Mouse (Mus musculus): Measurements from ENCODE around the gene Glrx. TPM values are rescaled to one million over a fixed set of nuclear protein-coding genes. Genes with fewer than 3 reads are reported as not detected.
"Not testable (repeated sequence)": the region's sequence is repeated elsewhere in the genome, so short reads cannot be mapped to it uniquely, and the experiment has no call there.

Gene Glrx
- polyA plus RNA-seq, 1 experiment from 2014 or later = 36.5 TPM

GRCm38 (mm10) chr13:75874608-75875376 is 35.1 kb downstream of the Glrx start:
- Histone ChIP-seq H3K36me3 (peaks cover 30% of the 10 kb centered on the region; the same call in 1 of the 2 replicates), H3K4me2 (replicated peaks) (no peak overlapping the region), H3K4me3 (no peak overlapping the region)

GRCm38 (mm10) chr13:75876188-75876587 is 36.5 kb downstream of the Glrx start:
- not testable (repeated sequence) for H3K27me3 ChIP-seq; H3K9ac ChIP-seq; H3K4me1 ChIP-seq; H3K9me3 ChIP-seq (replicated peaks); H3K4me3 ChIP-seq; H3K27ac ChIP-seq; H3K4me2 ChIP-seq (replicated peaks); ATAC-seq (ENCODE audit: low FRiP score)
- 67% methylated on average over 7 of the region's 7 CpGs for WGBS
- peaks cover 26% of the 10 kb centered on the region; the same call in 1 of the 2 replicates for H3K36me3 ChIP-seq

More at GRCm38 (mm10) chr13:75874608-75875376, 35.1 kb downstream of the Glrx start:
- no peak for ATAC-seq (ENCODE audit: low FRiP score)
- H3K4me1 ChIP-seq = no peaks in the 10 kb centered on the region
- no peaks in the 10 kb centered on the region for H3K9me3 ChIP-seq (replicated peaks)
- 93% methylated on average over 4 of the region's 4 CpGs for WGBS
- H3K27ac ChIP-seq = no peak overlapping the region
- no peak overlapping the region for H3K9ac ChIP-seq
- H3K27me3 ChIP-seq = no peaks in the 10 kb centered on the region

GRCm38 (mm10) chr13:75876592-75876991 is 36.9 kb downstream of the Glrx start:
- no peak overlapping the region for H3K9ac ChIP-seq
- no peaks in the 10 kb centered on the region for H3K9me3 ChIP-seq (replicated peaks)
- no peak for ATAC-seq (ENCODE audit: low FRiP score)
- no peaks in the 10 kb centered on the region for H3K27me3 ChIP-seq
- H3K36me3 ChIP-seq = peaks cover 23% of the 10 kb centered on the region; the same call in 1 of the 2 replicates
- H3K4me3 ChIP-seq = no peak overlapping the region
- H3K27ac ChIP-seq = no peak overlapping the region
- WGBS = 87% methylated on average over 6 of the region's 6 CpGs
- no peak overlapping the region for H3K4me2 ChIP-seq (replicated peaks)
- no peaks in the 10 kb centered on the region for H3K4me1 ChIP-seq

GRCm38 (mm10) chr13:75877907-75878306 is 38.2 kb downstream of the Glrx start:
- peaks cover 21% of the 10 kb centered on the region; the same call in 1 of the 2 replicates for H3K36me3 ChIP-seq
- no peak overlapping the region for H3K4me3 ChIP-seq
- H3K27me3 ChIP-seq = no peaks in the 10 kb centered on the region
- H3K9ac ChIP-seq = no peak overlapping the region
- no peak overlapping the region for H3K27ac ChIP-seq
- ATAC-seq (ENCODE audit: low FRiP score) = no peak
- H3K4me2 ChIP-seq (replicated peaks) = no peak overlapping the region
- H3K4me1 ChIP-seq = no peaks in the 10 kb centered on the region
- H3K9me3 ChIP-seq (replicated peaks) = no peaks in the 10 kb centered on the region

GRCm38 (mm10) chr13:75879756-75880155 is 40.1 kb downstream of the Glrx start:
- Histone ChIP-seq H3K4me3 (no peak overlapping the region), H3K27ac (no peak overlapping the region), H3K9me3 (replicated peaks) (no peaks in the 10 kb centered on the region), H3K27me3 (no peaks in the 10 kb centered on the region), H3K36me3 (peaks cover 29% of the 10 kb centered on the region), H3K9ac (no peak overlapping the region), H3K4me2 (replicated peaks) (no peak overlapping the region), H3K4me1 (no peaks in the 10 kb centered on the region)
- no peak for ATAC-seq (ENCODE audit: low FRiP score)
- 83% methylated on average over 3 of the region's 3 CpGs for WGBS

GRCm38 (mm10) chr13:75880501-75880900 is 40.8 kb downstream of the Glrx start:
- H3K4me3 ChIP-seq = no peak overlapping the region
- H3K9me3 ChIP-seq (replicated peaks) = no peaks in the 10 kb centered on the region
- H3K4me1 ChIP-seq = no peaks in the 10 kb centered on the region
- H3K9ac ChIP-seq = no peak overlapping the region
- H3K4me2 ChIP-seq (replicated peaks) = no peak overlapping the region
- no peaks in the 10 kb centered on the region for H3K27me3 ChIP-seq
- H3K36me3 ChIP-seq = peaks cover 31% of the 10 kb centered on the region
- no peak overlapping the region for H3K27ac ChIP-seq
- 72% methylated on average over 2 of the region's 2 CpGs for WGBS
- ATAC-seq (ENCODE audit: low FRiP score) = peak; percentile 64; the same call in 1 of the 2 replicates

- Histone ChIP-seq H3K4me3 (no peak overlapping the region), H3K36me3 (peaks cover 20% of the 10 kb centered on the region; the same call in 1 of the 2 replicates), H3K9me3 (replicated peaks) (no peaks in the 10 kb centered on the region), H3K9ac (no peak overlapping the region), H3K4me2 (replicated peaks) (no peak overlapping the region), H3K27ac (no peak overlapping the region), H3K27me3 (no peaks in the 10 kb centered on the region), H3K4me1 (no peaks in the 10 kb centered on the region)
- WGBS = 79% methylated on average over 3 of the region's 3 CpGs
- no peak for ATAC-seq (ENCODE audit: low FRiP score)
Measured at GRCm38 (mm10) chr13:75883792-75884191, 44.1 kb downstream of the Glrx start.

GRCm38 (mm10) chr13:75891868-75892267 is 52.2 kb downstream of the Glrx start:
- H3K36me3 ChIP-seq = peaks cover 32% of the 10 kb centered on the region
- H3K9me3 ChIP-seq (replicated peaks) = no peaks in the 10 kb centered on the region
- no peak overlapping the region for H3K4me2 ChIP-seq (replicated peaks)
- WGBS = 95% methylated on average over 4 of the region's 4 CpGs
- no peak overlapping the region for H3K9ac ChIP-seq
- no peaks in the 10 kb centered on the region for H3K4me1 ChIP-seq
- H3K27me3 ChIP-seq = no peaks in the 10 kb centered on the region
- no peak for ATAC-seq (ENCODE audit: low FRiP score)
- H3K4me3 ChIP-seq = no peak overlapping the region
- H3K27ac ChIP-seq = no peak overlapping the region

- Histone ChIP-seq H3K4me1 (no peaks in the 10 kb centered on the region), H3K27ac (no peak overlapping the region), H3K9ac (no peak overlapping the region), H3K27me3 (no peaks in the 10 kb centered on the region), H3K4me3 (no peak overlapping the region), H3K36me3 (peaks cover 32% of the 10 kb centered on the region), H3K9me3 (replicated peaks) (no peaks in the 10 kb centered on the region), H3K4me2 (replicated peaks) (no peak overlapping the region)
- 97% methylated on average over 3 of the region's 3 CpGs for WGBS
- ATAC-seq (ENCODE audit: low FRiP score) = no peak
Measured at GRCm38 (mm10) chr13:75892291-75892690, 52.6 kb downstream of the Glrx start.

GRCm38 (mm10) chr13:75892876-75893275 is 53.2 kb downstream of the Glrx start:
- 87% methylated on average over 6 of the region's 6 CpGs for WGBS
- no peaks in the 10 kb centered on the region for H3K9me3 ChIP-seq (replicated peaks)
- no peak for ATAC-seq (ENCODE audit: low FRiP score)
- peaks cover 32% of the 10 kb centered on the region for H3K36me3 ChIP-seq
- H3K27me3 ChIP-seq = no peaks in the 10 kb centered on the region
- no peaks in the 10 kb centered on the region for H3K4me1 ChIP-seq
- no peak overlapping the region for H3K4me3 ChIP-seq
- no peak overlapping the region for H3K4me2 ChIP-seq (replicated peaks)
- H3K9ac ChIP-seq = no peak overlapping the region
- no peak overlapping the region for H3K27ac ChIP-seq

Other genes with a start within 250 kb of the Glrx start
- 7.8 and 8.4 TPM in 2 replicates for gene Ell2, start 133.1 kb upstream of the Glrx start, polyA plus RNA-seq (2016; fragmentation: Nextera tagmentation; extraction: Ambion mirVana)
- gene Rhobtb3, start 104.1 kb downstream of the Glrx start, polyA plus RNA-seq (2016; fragmentation: Nextera tagmentation; extraction: Ambion mirVana) = 54.9 and 56.6 TPM in 2 replicates
- 0.98 and 1.4 TPM in 2 replicates for gene Spata9, start 127.3 kb downstream of the Glrx start, polyA plus RNA-seq (2016; fragmentation: Nextera tagmentation; extraction: Ambion mirVana)
- gene Rfesd, start 178.9 kb downstream of the Glrx start, polyA plus RNA-seq (2016; fragmentation: Nextera tagmentation; extraction: Ambion mirVana) = 19.7 and 20.4 TPM in 2 replicates
- gene Gpr150, start 217.1 kb downstream of the Glrx start, polyA plus RNA-seq (2016; fragmentation: Nextera tagmentation; extraction: Ambion mirVana) = 0.65 and 0.98 TPM in 2 replicates